Mouse (Mus musculus) embryonic fibroblast, embryonic 13.5 days (primary cell): ENCODE data around the gene Rasgrp2.

Source experiments
- CTCF ChIP-seq: IDR thresholded peaks from 2 replicates; pipeline ENCODE4 v1.5.1; 2011; ENCODE audit warnings: mild to moderate bottlenecking, control low read depth, low read length, moderate library complexity, borderline replicate concordance; ENCODE audit not compliant: insufficient read depth
- POLR2A ChIP-seq: IDR thresholded peaks from 2 replicates; pipeline ENCODE4 v1.6.1; 2011; ENCODE audit warnings: low read depth, mild to moderate bottlenecking, control low read depth, low read length, moderate library complexity

GRCm38 (mm10) chr19:6401951-6402350, 2.8 kb downstream of the Rasgrp2 start:
- TF ChIP-seq POLR2A (no peak), CTCF (no peak)
